Mouse (Mus musculus) T-helper 2 cell (primary cell): ENCODE measurements around the gene Hspa12a.

ENCODE experiments used
- in situ Hi-C: fragments of 300-600 bp; cut with MboI, MseI; formaldehyde crosslinking; loops from one replicate; pipeline ENCODE4 v1.15.1; 2025; ENCODE audit warnings: high pct_unique_total_duplicates

Hspa12a gene

DNA sequence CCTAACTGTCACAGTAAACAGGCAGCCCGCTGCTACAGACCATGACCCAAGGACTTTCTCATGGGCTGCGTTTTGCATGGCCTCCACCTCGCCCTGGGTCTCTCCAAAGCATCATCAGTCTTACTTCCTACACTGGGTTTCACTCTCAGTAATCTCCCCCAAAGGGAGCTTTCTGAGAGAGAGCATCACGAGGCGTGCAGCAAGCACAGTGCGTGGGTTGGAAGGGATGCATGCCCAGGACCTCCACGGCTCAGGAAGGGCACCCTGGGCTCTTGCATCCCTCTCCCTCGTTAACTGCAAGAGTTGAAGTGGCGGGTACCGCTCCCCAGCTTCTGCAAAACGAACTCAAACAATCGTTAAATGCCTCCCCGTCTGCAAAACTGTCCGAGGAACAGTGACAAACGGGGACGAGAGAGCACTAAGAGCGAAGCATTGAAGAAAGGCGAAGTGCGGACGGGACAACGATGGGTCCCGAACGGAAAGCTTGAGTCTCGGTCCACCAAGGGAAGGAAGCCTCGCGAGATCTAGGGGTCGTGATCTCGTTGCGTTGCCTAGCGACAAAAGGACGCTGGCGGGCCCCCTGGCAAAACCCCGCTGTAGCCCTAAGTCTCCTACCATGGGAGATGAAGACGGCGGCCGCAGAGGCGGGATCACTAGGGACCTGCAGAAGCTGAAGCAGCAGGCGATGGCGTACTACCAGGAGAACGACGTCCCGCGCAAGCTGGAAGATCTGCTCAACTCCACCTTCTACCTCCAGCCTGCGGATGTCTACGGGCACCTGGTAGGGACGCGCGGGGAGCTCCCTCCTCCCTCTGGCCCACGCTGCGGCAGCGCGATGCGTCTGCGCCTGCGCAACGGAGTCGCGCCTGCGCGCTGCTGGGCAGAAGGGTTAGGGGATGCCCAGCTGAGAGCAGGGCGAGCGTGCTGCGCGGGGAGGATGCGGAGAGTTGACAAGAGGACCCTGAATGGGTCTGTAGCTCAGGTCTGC lies at the start of gene Hspa12a, which contains the start of gene Eno4:
Gene Hspa12a, minus strand, starts transcription at position 814 of the 988 bp plus-strand sequence.
Gene Eno4, plus strand, starts transcription at position 585 of the 988 bp plus-strand sequence.
- in situ Hi-C loops: no loop called here

- in situ Hi-C loops: loop anchor here (10.0 kb wide), 1 partner anchor 977 kb away; no protein-coding TSS in a partner anchor
These were observed 38.1 kb upstream of the Hspa12a start for GRCm38 (mm10) chr19:58981571-58981970.

DNA sequence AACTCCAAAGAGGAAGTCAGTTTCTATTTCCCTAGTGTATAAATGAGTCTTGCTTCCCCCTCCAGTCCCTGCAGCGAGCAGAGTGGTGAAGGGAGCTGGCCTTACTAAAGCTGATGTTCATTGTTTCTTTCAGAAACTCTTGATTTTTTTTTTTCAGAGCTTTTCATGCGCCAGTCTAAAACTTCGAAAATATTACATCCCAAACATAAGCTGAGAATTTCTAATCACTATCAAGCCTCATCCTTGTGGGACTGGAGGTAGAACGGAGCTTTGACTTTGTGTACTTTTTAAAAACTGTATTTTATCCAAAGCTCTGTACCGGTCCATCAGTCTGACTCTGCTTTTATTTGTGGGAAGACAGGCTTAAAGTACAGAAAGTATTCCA lies 36.6 kb upstream of the Hspa12a start:
- in situ Hi-C loops: loop anchor here (10.0 kb wide), 1 partner anchor 975 kb away; no protein-coding TSS in a partner anchor

GRCm38 (mm10) chr19:58979436-58980055 lies 36.1 kb upstream of the Hspa12a start:
- in situ Hi-C loops: loop anchor here (10.0 kb wide), 1 partner anchor 975 kb away; no protein-coding TSS in a partner anchor

DNA sequence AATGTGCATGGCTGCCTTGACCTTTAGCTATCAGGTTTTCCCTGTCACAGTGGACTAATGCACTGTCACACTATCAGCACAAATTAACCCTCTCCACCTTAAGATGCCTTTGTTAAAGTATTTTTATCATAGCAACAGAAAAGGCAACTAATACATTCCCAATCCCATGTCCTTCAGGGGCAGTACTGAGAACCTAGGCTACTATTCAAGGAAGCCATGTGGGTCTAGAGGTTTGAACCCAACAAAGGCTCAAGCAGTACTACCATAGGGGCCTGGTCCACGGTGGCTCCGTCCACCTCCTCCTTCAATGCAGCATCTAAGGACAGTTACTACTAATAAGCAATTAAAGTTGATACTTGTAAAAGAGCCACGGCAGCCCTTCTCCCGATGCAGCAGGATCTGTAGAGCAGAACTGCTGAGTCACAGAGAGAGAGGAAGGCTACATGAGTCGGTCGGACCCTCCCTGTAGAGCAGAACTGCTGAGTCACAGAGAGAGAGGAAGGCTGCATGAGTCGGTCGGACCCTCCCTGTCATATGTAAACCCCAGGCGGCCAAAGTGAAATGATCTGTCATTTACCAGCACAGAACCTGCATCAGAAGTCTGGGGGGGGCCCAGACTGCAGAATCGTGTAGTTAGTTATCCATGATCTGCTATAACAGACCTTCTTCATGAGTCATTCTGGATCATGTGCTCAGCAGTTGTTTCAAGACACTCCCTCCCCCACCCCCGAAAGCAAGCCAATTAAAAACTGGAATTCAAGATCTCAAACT lies 35.1 kb upstream of the Hspa12a start:
- in situ Hi-C loops: no loop called here

- in situ Hi-C loops: no loop called here
These were observed 31.9 kb upstream of the Hspa12a start for GRCm38 (mm10) chr19:58975216-58975863.

GRCm38 (mm10) chr19:58974126-58974525 lies 30.7 kb upstream of the Hspa12a start:
- in situ Hi-C loops: no loop called here

DNA sequence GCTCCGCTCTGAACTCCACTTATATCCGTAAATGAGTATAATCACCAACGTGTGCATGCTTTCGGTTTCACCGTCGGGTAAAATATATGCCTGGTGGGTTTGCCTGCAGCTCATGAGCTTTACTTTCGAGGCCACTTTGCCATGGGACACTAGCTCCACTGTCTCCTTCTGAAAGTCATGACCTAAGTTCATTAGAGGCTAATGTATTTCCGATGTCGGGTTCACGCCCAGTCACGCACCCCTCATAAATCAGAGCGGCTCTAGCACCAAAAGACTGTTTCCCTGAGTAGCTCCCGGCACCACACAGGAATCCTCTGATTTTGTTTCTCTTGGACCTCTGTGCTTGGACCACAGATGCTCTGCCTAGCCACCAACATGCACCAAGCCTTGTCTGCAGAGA lies 27.4 kb upstream of the Hspa12a start:
- in situ Hi-C loops: no loop called here

DNA sequence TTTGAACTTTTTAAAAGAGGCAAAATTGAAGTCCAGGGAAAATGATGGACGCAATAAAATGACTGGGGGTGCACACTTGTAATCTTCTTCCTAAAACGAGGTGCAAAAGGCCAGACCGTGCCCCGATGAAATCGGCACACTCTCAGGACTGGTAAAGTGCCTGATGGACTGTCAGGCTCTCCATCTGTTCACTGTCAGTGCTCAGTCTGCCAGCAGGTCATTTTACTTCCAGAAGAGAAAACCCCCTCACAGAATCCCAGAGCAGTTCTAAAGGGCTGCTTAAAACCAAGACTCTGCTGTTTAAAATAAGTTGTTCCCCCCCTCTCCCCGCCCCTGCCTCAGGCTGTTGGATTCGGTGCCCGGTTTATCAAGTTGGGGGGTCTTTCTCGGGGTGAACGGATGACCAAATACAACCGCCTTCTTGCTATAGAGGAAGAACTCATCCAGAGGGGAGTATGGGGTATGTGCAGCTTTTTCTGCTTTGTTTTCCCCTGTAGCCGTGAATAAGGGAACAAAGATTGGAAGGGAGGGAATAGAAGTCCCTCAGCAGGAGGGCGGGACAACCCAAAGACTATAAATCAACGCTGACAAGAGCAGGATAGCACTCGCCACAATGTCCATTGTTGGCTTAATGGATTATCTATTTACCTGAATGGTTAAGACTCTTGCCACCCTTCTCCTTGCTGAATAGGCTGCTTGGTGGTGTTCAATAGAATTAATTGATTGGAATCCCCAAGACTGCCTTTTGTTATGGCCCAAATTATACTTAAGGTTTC lies 25.5 kb upstream of the Hspa12a start:
- in situ Hi-C loops: loop anchor here (5.0 kb wide), 1 partner anchor 48 kb away; no protein-coding TSS in a partner anchor

DNA sequence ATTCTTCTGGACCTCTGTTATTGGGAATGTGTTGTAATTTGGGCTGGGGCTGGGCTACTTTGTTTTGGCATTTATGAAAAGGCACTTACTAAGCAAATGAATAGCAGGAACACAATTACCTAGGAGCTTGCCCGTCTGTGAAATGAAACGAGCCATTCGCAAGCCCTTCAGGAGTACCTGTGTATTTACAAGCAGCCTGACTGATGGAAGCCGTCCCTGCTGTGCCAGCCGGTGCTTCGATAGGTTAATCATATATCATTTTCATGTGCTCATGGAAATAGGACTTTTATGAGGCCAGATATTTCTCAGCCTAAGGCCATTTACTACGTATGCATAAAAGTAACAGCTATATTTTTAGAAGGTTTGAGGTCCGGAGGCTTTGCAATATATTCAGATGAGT lies 19.6 kb upstream of the Hspa12a start:
- in situ Hi-C loops: loop anchor here (5.0 kb wide), 1 partner anchor 51 kb away; no protein-coding TSS in a partner anchor

DNA sequence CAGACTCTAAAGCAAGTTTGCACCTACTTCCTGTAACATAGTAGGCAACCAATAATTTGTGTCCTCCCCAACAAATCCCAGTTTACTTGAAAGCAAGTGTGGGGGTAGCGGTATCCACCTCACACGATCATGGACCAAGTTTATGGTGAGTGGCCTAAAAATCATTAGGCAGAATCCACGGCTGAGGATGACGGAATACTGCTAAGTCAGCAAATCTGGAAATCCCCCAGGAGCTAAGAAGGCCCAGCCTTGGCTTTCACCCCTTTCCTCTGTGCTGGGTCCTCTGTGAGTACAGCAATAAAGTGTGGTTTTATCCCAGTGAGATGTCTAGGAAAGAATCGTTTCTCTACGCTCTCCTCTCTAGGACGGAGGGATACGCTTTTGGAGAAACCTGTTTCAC lies 11.3 kb upstream of the Hspa12a start:
- in situ Hi-C loops: no loop called here

GRCm38 (mm10) chr19:58952236-58952635 lies 8.8 kb upstream of the Hspa12a start:
- in situ Hi-C loops: no loop called here

DNA sequence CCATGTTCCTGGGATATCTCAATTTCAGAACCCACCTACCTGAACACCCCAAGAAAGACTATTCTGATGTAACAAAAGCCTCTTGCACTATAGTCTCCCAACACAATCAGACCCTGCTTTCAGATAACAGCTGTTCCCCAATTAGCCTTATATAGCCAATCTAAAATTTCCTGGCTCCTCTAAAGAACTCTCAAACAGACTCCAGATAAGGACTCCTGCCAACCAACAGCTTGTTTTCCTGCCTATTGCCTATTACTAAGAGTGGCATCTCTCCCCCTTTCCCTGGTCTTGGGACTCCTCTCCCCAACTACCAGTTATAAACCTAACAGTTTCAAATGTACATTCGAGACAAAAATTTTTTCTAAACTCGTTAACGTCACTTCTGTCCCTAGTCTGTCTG lies 8.1 kb upstream of the Hspa12a start:
- in situ Hi-C loops: no loop called here

DNA sequence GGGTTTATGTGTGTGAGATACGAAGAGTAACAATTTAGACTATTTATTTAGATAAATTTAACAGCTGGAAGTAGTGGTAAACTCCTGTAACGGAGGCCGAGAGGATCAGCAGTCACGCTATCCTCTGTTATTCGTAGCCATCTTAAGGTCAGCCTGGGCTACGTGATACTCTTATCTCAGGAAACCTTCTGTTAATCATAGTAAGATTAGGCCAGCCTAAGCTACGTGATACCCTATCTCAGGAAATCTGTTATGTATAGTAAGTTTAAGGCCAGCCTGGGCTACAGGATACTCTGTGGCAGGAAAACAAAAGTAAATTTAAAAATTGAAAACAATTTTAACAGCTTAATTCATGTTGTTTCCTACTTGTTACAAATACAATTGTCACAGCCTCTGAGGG lies 2.5 kb upstream of the Hspa12a start:
- in situ Hi-C loops: no loop called here

- in situ Hi-C loops: no loop called here
These were observed 10.4 kb downstream of the Hspa12a start for GRCm38 (mm10) chr19:58933062-58933461.

- in situ Hi-C loops: no loop called here
These were observed 12.2 kb downstream of the Hspa12a start for GRCm38 (mm10) chr19:58931081-58931800.

GRCm38 (mm10) chr19:58919148-58919547 lies 24.3 kb downstream of the Hspa12a start:
- in situ Hi-C loops: no loop called here

- in situ Hi-C loops: no loop called here
These were observed 24.9 kb downstream of the Hspa12a start for GRCm38 (mm10) chr19:58918597-58918996.

GRCm38 (mm10) chr19:58913301-58913700 lies 30.2 kb downstream of the Hspa12a start:
- in situ Hi-C loops: loop anchor here (5.0 kb wide), 2 partner anchors 49 to 289 kb away; no protein-coding TSS in a partner anchor
